Mouse (Mus musculus): ENCODE results near the gene Zfp579. TPM values are rescaled to one million over a fixed set of nuclear protein-coding genes. Genes with fewer than 3 reads are reported as not detected.

Zfp579 gene
- polyA plus RNA-seq, 1 experiment: 7.6 TPM

GRCm38 (mm10) chr7:5037026-5037425 lies 41.1 kb upstream of the Zfp579 start:
- H3K36me3 ChIP-seq (ENCODE audit: control insufficient read depth, insufficient read depth, low read length, poor library complexity, severe bottlenecking): peaks cover 2% of the 10 kb centered on the region; the same call in 1 of the 2 replicates
- TF ChIP-seq CTCF (IDR thresholded peaks at IDR 0.05; ENCODE audit: low read depth, low read length) (no peak), POLR2A (IDR thresholded peaks at IDR 0.05; ENCODE audit: insufficient read depth, low read length) (no peak), EP300 (IDR thresholded peaks at IDR 0.05; ENCODE audit: insufficient read depth, low read depth, low read length) (no peak)
- H3K27me3 ChIP-seq (ENCODE audit: control insufficient read depth, insufficient read depth, low read length, poor library complexity, severe bottlenecking): no peaks in the 10 kb centered on the region
- H3K4me1 ChIP-seq (ENCODE audit: control insufficient read depth, insufficient read depth, low read length): no peaks in the 10 kb centered on the region
- no peak overlapping the region for H3K9ac ChIP-seq (ENCODE audit: low read depth, poor library complexity, severe bottlenecking)
- no peaks in the 10 kb centered on the region for H3K9me3 ChIP-seq (replicated peaks; ENCODE audit: control insufficient read depth, insufficient read depth, low read length, poor library complexity, severe bottlenecking)
- H3K27ac ChIP-seq (ENCODE audit: insufficient read depth, low read length): no peak overlapping the region
- no peak overlapping the region for H3K4me3 ChIP-seq (ENCODE audit: low read depth, low read length)

- Histone ChIP-seq H3K9me3 (replicated peaks; ENCODE audit: control insufficient read depth, insufficient read depth, low read length, poor library complexity, severe bottlenecking) (no peaks in the 10 kb centered on the region), H3K27me3 (ENCODE audit: control insufficient read depth, insufficient read depth, low read length, poor library complexity, severe bottlenecking) (no peaks in the 10 kb centered on the region), H3K4me3 (ENCODE audit: low read depth, low read length) (no peak overlapping the region), H3K9ac (ENCODE audit: low read depth, poor library complexity, severe bottlenecking) (no peak overlapping the region), H3K4me1 (ENCODE audit: control insufficient read depth, insufficient read depth, low read length) (no peaks in the 10 kb centered on the region), H3K36me3 (ENCODE audit: control insufficient read depth, insufficient read depth, low read length, poor library complexity, severe bottlenecking) (peaks cover under 1% of the 10 kb centered on the region; the same call in 1 of the 2 replicates), H3K27ac (ENCODE audit: insufficient read depth, low read length) (no peak overlapping the region)
- TF ChIP-seq CTCF (IDR thresholded peaks at IDR 0.05; ENCODE audit: low read depth, low read length) (no peak), POLR2A (IDR thresholded peaks at IDR 0.05; ENCODE audit: insufficient read depth, low read length) (no peak), EP300 (IDR thresholded peaks at IDR 0.05; ENCODE audit: insufficient read depth, low read depth, low read length) (no peak)
Observed at GRCm38 (mm10) chr7:5036136-5036535, 40.2 kb upstream of the Zfp579 start.

GRCm38 (mm10) chr7:5035628-5036027 lies 39.7 kb upstream of the Zfp579 start:
- no peak overlapping the region for H3K27ac ChIP-seq (ENCODE audit: insufficient read depth, low read length)
- H3K4me1 ChIP-seq (ENCODE audit: control insufficient read depth, insufficient read depth, low read length): no peaks in the 10 kb centered on the region
- no peaks in the 10 kb centered on the region for H3K27me3 ChIP-seq (ENCODE audit: control insufficient read depth, insufficient read depth, low read length, poor library complexity, severe bottlenecking)
- H3K36me3 ChIP-seq (ENCODE audit: control insufficient read depth, insufficient read depth, low read length, poor library complexity, severe bottlenecking): no peaks in the 10 kb centered on the region
- H3K9ac ChIP-seq (ENCODE audit: low read depth, poor library complexity, severe bottlenecking): no peak overlapping the region
- no peaks in the 10 kb centered on the region for H3K9me3 ChIP-seq (replicated peaks; ENCODE audit: control insufficient read depth, insufficient read depth, low read length, poor library complexity, severe bottlenecking)
- no peak overlapping the region for H3K4me3 ChIP-seq (ENCODE audit: low read depth, low read length)
- TF ChIP-seq EP300 (IDR thresholded peaks at IDR 0.05; ENCODE audit: insufficient read depth, low read depth, low read length) (no peak), POLR2A (IDR thresholded peaks at IDR 0.05; ENCODE audit: insufficient read depth, low read length) (no peak), CTCF (IDR thresholded peaks at IDR 0.05; ENCODE audit: low read depth, low read length) (no peak)

- no peak within 1 kb of the TSS for H3K9ac ChIP-seq (ENCODE audit: low read depth, poor library complexity, severe bottlenecking)
- TF ChIP-seq CTCF (IDR thresholded peaks at IDR 0.05; ENCODE audit: low read depth, low read length) (no peak), EP300 (IDR thresholded peaks at IDR 0.05; ENCODE audit: insufficient read depth, low read depth, low read length) (no peak), POLR2A (IDR thresholded peaks at IDR 0.05; ENCODE audit: insufficient read depth, low read length) (no peak)
- H3K36me3 ChIP-seq (ENCODE audit: control insufficient read depth, insufficient read depth, low read length, poor library complexity, severe bottlenecking): no peaks in the 10 kb centered on the region
- no peaks in the 10 kb centered on the region for H3K9me3 ChIP-seq (replicated peaks; ENCODE audit: control insufficient read depth, insufficient read depth, low read length, poor library complexity, severe bottlenecking)
- no peak within 1 kb of the TSS for H3K27ac ChIP-seq (ENCODE audit: insufficient read depth, low read length)
- H3K4me1 ChIP-seq (ENCODE audit: control insufficient read depth, insufficient read depth, low read length): no peaks in the 10 kb centered on the region
- H3K27me3 ChIP-seq (ENCODE audit: control insufficient read depth, insufficient read depth, low read length, poor library complexity, severe bottlenecking): no peaks in the 10 kb centered on the region
- H3K4me3 ChIP-seq (ENCODE audit: low read depth, low read length): no peak within 1 kb of the TSS
Observed at GRCm38 (mm10) chr7:5033818-5034217, 37.9 kb upstream of the Zfp579 start, which contains the start of gene 4632433K11Rik. Gene 4632433K11Rik (plus strand): TSS chr7:5034118.

- peak overlapping the region; percentile 59 for H3K4me3 ChIP-seq (ENCODE audit: low read depth, low read length)
- H3K27me3 ChIP-seq (ENCODE audit: control insufficient read depth, insufficient read depth, low read length, poor library complexity, severe bottlenecking): no peaks in the 10 kb centered on the region
- no peak overlapping the region for H3K27ac ChIP-seq (ENCODE audit: insufficient read depth, low read length)
- peak overlapping the region; percentile 41 for H3K9ac ChIP-seq (ENCODE audit: low read depth, poor library complexity, severe bottlenecking)
- no peaks in the 10 kb centered on the region for H3K4me1 ChIP-seq (ENCODE audit: control insufficient read depth, insufficient read depth, low read length)
- TF ChIP-seq EP300 (IDR thresholded peaks at IDR 0.05; ENCODE audit: insufficient read depth, low read depth, low read length) (no peak), CTCF (IDR thresholded peaks at IDR 0.05; ENCODE audit: low read depth, low read length) (no peak), POLR2A (IDR thresholded peaks at IDR 0.05; ENCODE audit: insufficient read depth, low read length) (no peak)
- no peaks in the 10 kb centered on the region for H3K9me3 ChIP-seq (replicated peaks; ENCODE audit: control insufficient read depth, insufficient read depth, low read length, poor library complexity, severe bottlenecking)
- H3K36me3 ChIP-seq (ENCODE audit: control insufficient read depth, insufficient read depth, low read length, poor library complexity, severe bottlenecking): no peaks in the 10 kb centered on the region
Observed at GRCm38 (mm10) chr7:5031496-5031895, 35.5 kb upstream of the Zfp579 start.

GRCm38 (mm10) chr7:5030554-5031275 lies 34.8 kb upstream of the Zfp579 start:
- H3K9me3 ChIP-seq (replicated peaks; ENCODE audit: control insufficient read depth, insufficient read depth, low read length, poor library complexity, severe bottlenecking): no peaks in the 10 kb centered on the region
- no peak overlapping the region for H3K27ac ChIP-seq (ENCODE audit: insufficient read depth, low read length)
- H3K9ac ChIP-seq (ENCODE audit: low read depth, poor library complexity, severe bottlenecking): peak overlapping the region; percentile 41
- no peaks in the 10 kb centered on the region for H3K4me1 ChIP-seq (ENCODE audit: control insufficient read depth, insufficient read depth, low read length)
- TF ChIP-seq POLR2A (IDR thresholded peaks at IDR 0.05; ENCODE audit: insufficient read depth, low read length) (no peak), CTCF (IDR thresholded peaks at IDR 0.05; ENCODE audit: low read depth, low read length) (peak; percentile 2), EP300 (IDR thresholded peaks at IDR 0.05; ENCODE audit: insufficient read depth, low read depth, low read length) (0 out of 2 replicates have a peak, but pooled peaks have one; percentile 14)
- H3K36me3 ChIP-seq (ENCODE audit: control insufficient read depth, insufficient read depth, low read length, poor library complexity, severe bottlenecking): no peaks in the 10 kb centered on the region
- no peaks in the 10 kb centered on the region for H3K27me3 ChIP-seq (ENCODE audit: control insufficient read depth, insufficient read depth, low read length, poor library complexity, severe bottlenecking)
- H3K4me3 ChIP-seq (ENCODE audit: low read depth, low read length): peak overlapping the region; percentile 59

All from ES-Bruce4 (cell line).